Mouse (Mus musculus): ENCODE data around the gene Kctd7.

DNA sequence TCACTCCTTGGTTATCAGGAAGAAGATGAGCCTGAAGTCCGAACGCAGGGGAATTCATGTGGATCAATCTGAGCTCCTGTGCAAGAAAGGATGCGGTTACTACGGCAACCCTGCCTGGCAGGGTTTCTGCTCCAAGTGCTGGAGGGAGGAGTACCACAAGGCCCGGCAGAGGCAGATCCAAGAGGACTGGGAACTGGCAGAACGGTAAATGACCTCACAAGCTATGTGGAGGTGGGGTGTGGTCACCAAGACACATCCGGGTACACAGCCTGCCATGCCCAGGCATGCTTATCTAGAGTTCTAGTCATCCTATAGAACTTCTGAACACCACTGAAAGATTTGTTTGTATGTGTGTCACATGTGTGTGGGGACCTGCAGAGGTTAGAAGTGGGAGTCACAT is 42.7 kb downstream of the Kctd7 start:
- TF ChIP-seq GATA1 (IDR thresholded peaks at IDR 0.05; ENCODE audit: borderline replicate concordance, low read length) (no peak), FLI1 (IDR thresholded peaks at IDR 0.05; ENCODE audit: low read length) (no peak)
